Mouse (Mus musculus) megakaryocyte-erythroid progenitor cell, adult 5-6 weeks (primary cell): ENCODE results near the gene Pou1f1. TPM values are rescaled to one million over a fixed set of nuclear protein-coding genes. Genes with fewer than 3 reads are reported as not detected.
A peak's percentile ranks its signal among the peaks of the same experiment; 100 is the strongest.

ENCODE experiments used
- ATAC-seq: replicated peaks from 2 replicates; pipeline ENCODE4 v1.8.0; 2016; ENCODE audit warnings: mild to moderate bottlenecking, inconsistent platforms; ENCODE audit not compliant: severe bottlenecking, poor library complexity, low FRiP score, low TSS enrichment
- total RNA-seq, 2 experiments: library from RNA; stranded (forward) in 1 of 2; stranded (reverse) in 1 of 2; fragments of 200-1000, 215-1000 nt in 1 of 2; fragments of >200 nt in 1 of 2; fragmentation: Nextera tagmentation in 1 of 2; gene quantifications; 2 replicates each; pipeline ENCODE4 v1.2.3; 2014 to 2017

Pou1f1 gene
- total RNA-seq, 2 experiments from 2014 or later = not detected

DNA sequence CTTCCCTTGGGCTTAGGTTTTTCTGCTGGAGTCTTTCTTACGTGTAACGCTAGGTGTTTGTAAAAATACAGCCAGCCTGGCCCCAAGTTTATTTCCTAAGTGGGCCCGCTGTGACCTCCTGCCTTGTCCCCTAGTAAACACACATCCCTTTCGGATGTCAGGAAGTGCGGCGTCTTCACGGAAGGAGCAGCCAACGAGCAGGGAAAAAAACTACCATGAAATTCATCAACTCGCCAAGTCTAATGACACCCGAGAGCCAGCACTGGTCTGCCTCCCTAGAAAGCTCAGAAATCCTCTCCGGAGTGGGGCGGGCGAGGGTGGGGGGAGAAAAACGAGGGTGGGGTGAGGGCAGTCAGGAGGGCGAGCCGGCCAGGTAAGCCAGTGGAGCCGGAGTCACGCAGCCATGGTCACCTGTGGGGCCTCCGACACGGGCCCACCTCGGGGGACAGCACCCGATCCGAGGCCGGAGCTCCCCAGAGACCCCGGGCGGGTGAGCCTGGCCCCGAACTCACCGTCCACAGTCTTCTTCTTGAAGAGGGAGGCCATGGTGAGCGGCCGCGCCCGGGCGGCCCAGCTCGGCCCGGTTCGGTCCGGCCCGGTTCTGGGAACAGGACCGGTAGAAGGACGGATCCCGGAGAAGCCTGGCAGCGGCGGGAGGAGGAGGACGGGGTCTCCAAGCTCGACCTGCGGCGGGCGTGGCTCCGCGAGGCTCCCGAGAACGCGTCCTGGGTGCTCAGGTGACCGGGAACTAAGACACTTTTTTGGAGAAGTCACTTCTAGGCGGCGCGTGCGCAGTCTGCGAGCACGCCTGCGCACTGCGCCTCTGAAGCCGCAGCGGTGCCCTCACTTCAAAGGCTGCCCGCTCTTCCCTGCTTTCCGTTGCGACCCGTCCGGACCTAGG, 41.9 kb downstream of the Pou1f1 start, which contains the start of gene Chmp2b:
Gene Chmp2b (minus strand): TSS at position 764 of the 901 bp plus-strand sequence.
- peak; percentile 93 for ATAC-seq

DNA sequence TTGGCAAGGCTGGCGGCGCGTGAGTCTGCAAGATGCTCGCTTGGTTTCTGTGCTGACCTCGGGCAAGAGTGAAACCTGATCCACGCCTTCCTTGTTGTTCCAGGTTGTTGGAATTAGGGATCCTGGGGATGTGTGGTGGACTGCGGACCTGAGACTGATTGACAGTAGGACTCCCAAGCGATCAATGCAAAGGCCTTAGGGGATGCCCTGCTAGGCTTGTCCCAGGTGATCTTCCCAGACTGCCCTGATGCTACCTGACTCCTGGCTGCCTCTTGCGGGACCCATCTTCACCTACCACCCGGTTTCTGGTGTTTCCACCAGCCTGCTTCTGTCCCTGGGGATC, 42.5 kb downstream of the Pou1f1 start:
- ATAC-seq = peak; percentile 62; the same call in 1 of the 2 replicates

DNA sequence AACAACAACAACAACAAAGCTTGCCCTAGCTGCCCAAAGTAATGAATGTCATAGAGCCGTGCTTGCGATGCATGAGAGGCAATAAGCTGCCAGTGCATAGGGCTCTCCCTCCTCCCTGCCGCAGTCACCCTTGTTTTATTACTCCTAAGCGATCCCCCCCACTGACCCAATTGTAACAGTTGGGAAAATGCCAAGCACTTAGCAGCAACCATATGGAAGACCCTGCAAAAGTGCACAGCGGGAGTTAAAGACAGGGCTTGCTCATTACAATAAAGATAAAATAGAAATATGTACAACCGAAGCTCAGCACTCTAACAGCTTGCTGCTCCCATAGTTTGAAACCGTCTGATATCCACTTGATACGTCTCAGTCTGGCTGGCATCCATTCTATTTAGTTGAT, 44.0 kb downstream of the Pou1f1 start:
- no peak for ATAC-seq

DNA sequence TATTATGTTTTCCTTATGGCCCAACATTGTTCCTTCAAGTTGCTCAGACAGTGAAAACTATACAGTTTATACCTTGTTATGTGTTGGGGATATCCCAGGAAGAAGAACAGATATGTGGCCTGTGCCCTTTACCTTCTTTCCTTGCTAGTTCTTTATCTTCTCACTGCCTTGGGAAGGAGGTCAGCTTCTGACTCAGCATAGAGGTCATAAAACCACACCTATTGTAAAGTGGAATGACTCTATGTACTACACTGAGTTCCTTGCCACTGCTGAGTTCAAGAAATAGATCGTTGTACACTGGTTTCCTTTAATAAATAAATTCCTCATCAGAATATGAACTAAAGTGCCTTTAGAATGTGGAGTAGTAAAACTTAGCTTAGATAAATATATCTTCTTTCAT, 44.6 kb downstream of the Pou1f1 start:
- ATAC-seq = no peak

GRCm38 (mm10) chr16:65568853-65569252, 48.5 kb downstream of the Pou1f1 start:
- no peak for ATAC-seq

DNA sequence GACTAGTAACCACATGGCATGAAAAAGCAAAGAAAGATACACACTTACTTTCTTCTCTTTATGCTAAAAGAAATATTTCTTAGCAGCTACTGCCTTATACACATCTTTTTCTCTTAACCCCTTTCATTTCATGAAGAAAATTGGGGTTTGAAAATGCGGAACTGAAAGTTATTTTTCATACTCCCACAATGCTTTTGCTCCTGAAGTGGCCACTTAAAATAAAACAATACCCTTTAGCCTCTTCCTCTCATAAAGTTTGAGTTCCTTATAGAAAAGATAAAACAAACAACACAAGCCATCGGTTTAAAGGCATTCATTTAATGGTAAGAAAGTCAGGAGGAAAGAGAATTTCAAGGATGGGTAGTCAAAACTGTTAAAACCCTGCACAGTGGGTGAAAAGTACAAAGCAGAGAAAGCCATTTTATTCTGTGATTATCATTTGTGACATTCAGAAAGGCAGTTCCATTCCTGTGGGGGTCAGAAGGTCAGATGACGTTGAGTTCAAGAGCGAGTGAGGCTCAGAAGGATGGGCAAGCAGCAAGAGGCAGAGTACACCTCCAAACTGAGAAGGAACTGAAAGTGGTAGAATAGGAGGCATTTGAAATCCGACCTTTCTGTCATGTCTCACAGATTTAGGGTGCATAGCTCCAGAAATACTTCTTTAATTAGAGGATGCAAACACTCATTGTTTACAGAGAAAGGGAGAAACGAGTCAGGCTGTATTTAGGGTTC, 57.2 kb downstream of the Pou1f1 start:
- ATAC-seq = no peak

Other genes starting within 250 kb of the Pou1f1 start
- 19.3 and 29.3 TPM in 2 replicates for gene Chmp2b, start 42.2 kb downstream of the Pou1f1 start, total RNA-seq (2014; fragmentation: Nextera tagmentation)
- gene Chmp2b, start 42.2 kb downstream of the Pou1f1 start, total RNA-seq (2017) = 25.0 and 35.6 TPM in 2 replicates